ENCODE assay signal across 8 mouse cellular contexts in the genomic region with DNA sequence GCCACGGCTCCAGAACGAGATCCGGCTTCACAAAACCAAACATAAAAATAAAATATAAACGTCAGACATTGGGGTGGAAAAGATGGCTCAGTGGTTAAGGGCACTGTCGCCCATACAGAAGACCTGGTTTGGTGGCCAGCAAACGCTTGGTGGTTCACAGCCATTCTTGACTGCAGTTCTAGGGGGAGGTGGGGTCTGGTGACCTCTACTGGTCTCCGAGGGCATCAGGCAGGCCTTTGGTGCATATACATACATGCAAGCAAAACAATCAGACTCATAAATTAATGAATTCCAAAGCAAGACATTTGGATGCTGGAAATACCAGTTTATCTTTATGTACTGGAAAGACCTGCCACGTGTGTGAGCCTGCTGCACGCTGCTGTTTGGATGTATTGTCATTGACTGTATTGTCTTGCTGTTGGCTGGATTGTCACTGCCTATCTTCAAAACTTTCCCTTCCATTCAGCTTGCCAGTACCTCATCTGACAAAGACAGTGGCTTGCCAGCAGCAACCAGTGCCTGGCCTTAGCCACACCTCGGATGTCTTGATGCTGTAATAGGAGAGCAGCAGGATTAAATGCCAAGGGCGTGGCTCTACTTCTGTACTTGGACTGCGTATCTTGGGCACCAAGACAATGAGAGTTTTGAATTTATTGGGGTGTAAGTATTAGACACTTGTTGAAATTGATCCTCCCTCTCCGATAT. TPM values are rescaled to one million over a fixed set of nuclear protein-coding genes. Genes with fewer than 3 reads are reported as not detected.
DNase-seq lines count a peak whose midpoint lies in the region; ATAC-seq and TF ChIP-seq lines count a peak whose summit lies in the region.
"Had no signal": no experiment of that assay in that cellular context is flagged by ENCODE, and none has a peak within 500 bp of the region (broad histone marks: within the 10 kb centered on the region; RNA-seq: fewer than 3 reads in every experiment).

No protein-coding gene starts in this region.

- H3K4me1 ChIP-seq in liver, postnatal 0 days (ENCODE audit: insufficient read depth): no peaks in the 10 kb centered on the region
- no peaks in the 10 kb centered on the region for H3K4me1 ChIP-seq in liver, embryonic 12.5 days
- peaks cover 11% of the 10 kb centered on the region; the same call in 1 of the 2 replicates for H3K4me1 ChIP-seq in hindbrain, embryonic 15.5 days (replicated peaks)
- H3K4me1 ChIP-seq in neural tube, embryonic 13.5 days (replicated peaks): peaks cover 5% of the 10 kb centered on the region
- H3K4me1 ChIP-seq in heart, embryonic 10.5 days: no peaks in the 10 kb centered on the region
- H3K4me1 ChIP-seq: intestine, embryonic 15.5 days had no signal

- H3K9ac ChIP-seq in liver, postnatal 0 days (replicated peaks): no peak overlapping the region
- no peak overlapping the region for H3K9ac ChIP-seq in liver, embryonic 12.5 days
- H3K9ac ChIP-seq in hindbrain, embryonic 15.5 days: no peak overlapping the region
- no peak overlapping the region for H3K9ac ChIP-seq in neural tube, embryonic 13.5 days
- H3K9ac ChIP-seq: intestine, embryonic 15.5 days had no signal

- TF ChIP-seq EP300 in liver, postnatal 0 days (IDR thresholded peaks at IDR 0.05; ENCODE audit: low read depth): no peak

- no peak overlapping the region for H3K27ac ChIP-seq in liver, postnatal 0 days (ENCODE audit: low read depth)
- H3K27ac ChIP-seq in liver, embryonic 12.5 days: no peak overlapping the region
- H3K27ac ChIP-seq in hindbrain, embryonic 15.5 days (replicated peaks): peak overlapping the region; percentile 70
- 0 out of 2 replicates have a peak overlapping the region, but pooled peaks have one; percentile 43 for H3K27ac ChIP-seq in neural tube, embryonic 13.5 days (replicated peaks)
- no peak overlapping the region for H3K27ac ChIP-seq in heart, embryonic 10.5 days
- H3K27ac ChIP-seq: intestine, embryonic 15.5 days had no signal

- no peak for ATAC-seq in liver, postnatal 0 days
- ATAC-seq in liver, embryonic 12.5 days: no peak
- 0 out of 2 replicates have a peak, but pooled peaks have one; percentile 25 for ATAC-seq in common myeloid progenitor, adult 5-6 weeks (replicated peaks; ENCODE audit: low read depth, poor library complexity, severe bottlenecking)
- peak; percentile 75 for ATAC-seq in hindbrain, embryonic 15.5 days (ENCODE audit: low FRiP score, low read depth)
- 0 out of 2 replicates have a peak, but pooled peaks have one; percentile 36 for ATAC-seq in neural tube, embryonic 13.5 days (ENCODE audit: low read depth)
- ATAC-seq: intestine, embryonic 15.5 days had no signal

- no peaks in the 10 kb centered on the region for H3K36me3 ChIP-seq in liver, postnatal 0 days (replicated peaks; ENCODE audit: insufficient read depth, low read length)
- no peaks in the 10 kb centered on the region for H3K36me3 ChIP-seq in liver, embryonic 12.5 days
- H3K36me3 ChIP-seq in hindbrain, embryonic 15.5 days: no peaks in the 10 kb centered on the region
- no peaks in the 10 kb centered on the region for H3K36me3 ChIP-seq in neural tube, embryonic 13.5 days
- H3K36me3 ChIP-seq in heart, embryonic 10.5 days: no peaks in the 10 kb centered on the region
- H3K36me3 ChIP-seq: intestine, embryonic 15.5 days had no signal

- no peak for DNase-seq in liver, postnatal 0 days
- no peak for DNase-seq in ovary, adult 18-20 months (ENCODE audit: low spot score)
- no peak for DNase-seq in heart, embryonic 10.5 days (ENCODE audit: low spot score)

- no peak overlapping the region for H3K4me2 ChIP-seq in liver, postnatal 0 days (ENCODE audit: low read depth, low read length)
- H3K4me2 ChIP-seq in liver, embryonic 12.5 days: no peak overlapping the region
- no peak overlapping the region for H3K4me2 ChIP-seq in hindbrain, embryonic 15.5 days
- no peak overlapping the region for H3K4me2 ChIP-seq in neural tube, embryonic 13.5 days
- H3K4me2 ChIP-seq: intestine, embryonic 15.5 days had no signal

- H3K9me3 ChIP-seq in liver, postnatal 0 days (ENCODE audit: low read length): no peaks in the 10 kb centered on the region
- no peaks in the 10 kb centered on the region for H3K9me3 ChIP-seq in liver, embryonic 12.5 days (replicated peaks)
- no peaks in the 10 kb centered on the region for H3K9me3 ChIP-seq in hindbrain, embryonic 15.5 days
- no peaks in the 10 kb centered on the region for H3K9me3 ChIP-seq in neural tube, embryonic 13.5 days
- no peaks in the 10 kb centered on the region for H3K9me3 ChIP-seq in heart, embryonic 10.5 days
- H3K9me3 ChIP-seq: intestine, embryonic 15.5 days had no signal

- 75% methylated on average over 13 of the region's 13 CpGs for WGBS in liver, postnatal 0 days (ENCODE audit: insufficient replicate concordance)
- WGBS in liver, embryonic 12.5 days (ENCODE audit: insufficient replicate concordance): 66% methylated on average over 13 of the region's 13 CpGs
- 82% methylated on average over 13 of the region's 13 CpGs for WGBS in hindbrain, embryonic 15.5 days
- 80% methylated on average over 13 of the region's 13 CpGs for WGBS in neural tube, embryonic 13.5 days
- WGBS in heart, embryonic 10.5 days: 79% methylated on average over 13 of the region's 13 CpGs

- no peaks in the 10 kb centered on the region for H3K27me3 ChIP-seq in liver, postnatal 0 days (ENCODE audit: insufficient read depth, low read length)
- no peaks in the 10 kb centered on the region for H3K27me3 ChIP-seq in liver, embryonic 12.5 days (replicated peaks)
- no peaks in the 10 kb centered on the region for H3K27me3 ChIP-seq in hindbrain, embryonic 15.5 days
- H3K27me3 ChIP-seq in neural tube, embryonic 13.5 days: no peaks in the 10 kb centered on the region
- no peaks in the 10 kb centered on the region for H3K27me3 ChIP-seq in heart, embryonic 10.5 days (ENCODE audit: insufficient read depth, poor library complexity, severe bottlenecking)
- H3K27me3 ChIP-seq: intestine, embryonic 15.5 days had no signal

- TF ChIP-seq CTCF in liver, postnatal 0 days (IDR thresholded peaks at IDR 0.05; ENCODE audit: low read depth): peak; percentile 39

- H3K4me3 ChIP-seq in liver, postnatal 0 days (ENCODE audit: low read depth, low read length): no peak overlapping the region
- H3K4me3 ChIP-seq in liver, embryonic 12.5 days: no peak overlapping the region
- H3K4me3 ChIP-seq in hindbrain, embryonic 15.5 days: no peak overlapping the region
- no peak overlapping the region for H3K4me3 ChIP-seq in neural tube, embryonic 13.5 days
- no peak overlapping the region for H3K4me3 ChIP-seq in heart, embryonic 10.5 days
- H3K4me3 ChIP-seq: intestine, embryonic 15.5 days had no signal

RNA-seq across cellular contexts. Expression of gene BC048403, which starts 24.9 kb away (rescaled TPM):
- polyA plus RNA-seq in liver, postnatal 0 days (2015; fragmentation: Nextera tagmentation; extraction: Ambion mirVana): 1.6 and 1.9 TPM in 2 replicates
- polyA plus RNA-seq in liver, embryonic 12.5 days (2016; fragmentation: Nextera tagmentation; extraction: Ambion mirVana): 2.8 and 3.1 TPM in 2 replicates
- total RNA-seq in common myeloid progenitor, adult 5-6 weeks (2017): 4.8 and 5.5 TPM in 2 replicates
- polyA plus RNA-seq in hindbrain, embryonic 15.5 days (2015; fragmentation: Nextera tagmentation; extraction: Ambion mirVana): 2.3 and 2.5 TPM in 2 replicates
- polyA plus RNA-seq in neural tube, embryonic 13.5 days (2015; fragmentation: Nextera tagmentation; extraction: Ambion mirVana): 2.3 and 2.7 TPM in 2 replicates
- 3.1 and 3.9 TPM in 2 replicates for polyA plus RNA-seq in heart, embryonic 10.5 days (2016; fragmentation: Nextera tagmentation; extraction: Ambion mirVana)

Comparison
In these comparisons a context has a peak if more than half of its experiments do, and no peak if none do; other contexts are left out.
1. ATAC-seq: peak in common myeloid progenitor, adult 5-6 weeks (single experiment), hindbrain, embryonic 15.5 days (single experiment) and neural tube, embryonic 13.5 days (single experiment); none in liver, postnatal 0 days (single experiment) and liver, embryonic 12.5 days (single experiment).
2. H3K27ac ChIP-seq: peak in hindbrain, embryonic 15.5 days (single experiment) and neural tube, embryonic 13.5 days (single experiment); none in liver, postnatal 0 days (single experiment), liver, embryonic 12.5 days (single experiment) and heart, embryonic 10.5 days (single experiment).